Mouse (Mus musculus) forebrain, embryonic 16.5 days (tissue): Measurements from ENCODE around the gene Gm45234. TPM values are rescaled to one million over a fixed set of nuclear protein-coding genes. Genes with fewer than 3 reads are reported as not detected.
A peak's percentile ranks its signal among the peaks of the same experiment; 100 is the strongest.
"Not testable (repeated sequence)": the region's sequence is repeated elsewhere in the genome, so short reads cannot be mapped to it uniquely, and the experiment has no call there.

Source experiments
- ATAC-seq: fragments of 200-750 bp; cut with Nextera tagmentation; 2 replicates; pipeline ENCODE4 v1.8.0; 2017; ENCODE audit warnings: mild to moderate bottlenecking, moderate library complexity
- H3K27ac ChIP-seq: fragments of 300-500 bp; sonication (generic); 2 replicates; pipeline ENCODE4 v1.5.1; 2014; ENCODE audit warnings: low read length, control low read depth
- H3K27me3 ChIP-seq: fragments of 300-500 bp; sonication (generic); replicated peaks from 2 replicates; pipeline ENCODE4 v1.6.1; 2014; ENCODE audit warnings: low read length; ENCODE audit not compliant: control insufficient read depth, insufficient read depth
- H3K36me3 ChIP-seq: fragments of 300-500 bp; sonication (generic); 2 replicates; pipeline ENCODE4 v1.6.1; 2014; ENCODE audit not compliant: control insufficient read depth, insufficient read depth
- H3K4me1 ChIP-seq: fragments of 300-500 bp; sonication (generic); replicated peaks from 2 replicates; pipeline ENCODE4 v1.6.1; 2014; ENCODE audit warnings: low read length; ENCODE audit not compliant: control insufficient read depth, insufficient read depth
- H3K4me2 ChIP-seq: fragments of 300-500 bp; sonication (generic); 2 replicates; pipeline ENCODE4 v1.6.1; 2014; ENCODE audit warnings: mild to moderate bottlenecking, low read length, control low read depth
- H3K4me3 ChIP-seq: fragments of 300-500 bp; sonication (generic); replicated peaks from 2 replicates; pipeline ENCODE4 v1.5.1; 2014; ENCODE audit warnings: mild to moderate bottlenecking, low read length, control low read depth
- H3K9ac ChIP-seq: fragments of 300-500 bp; sonication (generic); replicated peaks from 2 replicates; pipeline ENCODE4 v1.6.1; 2014; ENCODE audit warnings: low read depth, low read length, control low read depth
- H3K9me3 ChIP-seq: fragments of 300-500 bp; sonication (generic); 2 replicates; pipeline ENCODE4 v1.6.1; 2016; ENCODE audit warnings: low read length; ENCODE audit not compliant: control insufficient read depth
- WGBS: fragments of 180-500 bp; shearing (Covaris S2); extraction: QIAGEN DNeasy Blood & Tissue Kit; methylation state at CpG from one replicate; pipeline ENCODE4 v1.1.7; 2014; 5-methylcytosine and 5-hydroxymethylcytosine counted together
- polyA plus RNA-seq: library from polyadenylated mRNA; unstranded; fragments of >200 nt; fragmentation: Nextera tagmentation; extraction: Ambion mirVana; gene quantifications from 2 replicates; pipeline ENCODE4 v1.2.1, GENCODE M21; 2015

The Gm45234 gene
- polyA plus RNA-seq: not detected in 2 replicates

GRCm38 (mm10) chr6:124755831-124756595 lies at the start of gene Gm45234, which contains the start of gene Atn1:
Gene Gm45234, minus strand, starts transcription at chr6:124756021.
Gene Atn1, minus strand, starts transcription at chr6:124756524.
- H3K27ac ChIP-seq: peak within 1 kb of the TSS; percentile 95
- peak within 1 kb of the TSS; percentile 64 for H3K4me3 ChIP-seq
- WGBS: 0% methylated on average over 36 of the region's 100 CpGs
- H3K36me3 ChIP-seq: no peaks in the 10 kb centered on the region
- peak within 1 kb of the TSS; percentile 57 for H3K4me2 ChIP-seq
- H3K9me3 ChIP-seq: no peaks in the 10 kb centered on the region
- H3K27me3 ChIP-seq: no peaks in the 10 kb centered on the region
- ATAC-seq: peak; percentile 57
- H3K9ac ChIP-seq: peak within 1 kb of the TSS; percentile 82
- H3K4me1 ChIP-seq: peaks cover 43% of the 10 kb centered on the region

- no peaks in the 10 kb centered on the region for H3K9me3 ChIP-seq
- H3K9ac ChIP-seq: no peak overlapping the region
- ATAC-seq: no peak
- H3K4me3 ChIP-seq: no peak overlapping the region
- no peaks in the 10 kb centered on the region for H3K27me3 ChIP-seq
- no peak overlapping the region for H3K27ac ChIP-seq
- 87% methylated on average over 3 of the region's 3 CpGs for WGBS
- H3K4me2 ChIP-seq: no peak overlapping the region
- peaks cover 19% of the 10 kb centered on the region for H3K4me1 ChIP-seq
- H3K36me3 ChIP-seq: no peaks in the 10 kb centered on the region
Measured at GRCm38 (mm10) chr6:124804341-124804740, 48.5 kb upstream of the Gm45234 start.

DNA sequence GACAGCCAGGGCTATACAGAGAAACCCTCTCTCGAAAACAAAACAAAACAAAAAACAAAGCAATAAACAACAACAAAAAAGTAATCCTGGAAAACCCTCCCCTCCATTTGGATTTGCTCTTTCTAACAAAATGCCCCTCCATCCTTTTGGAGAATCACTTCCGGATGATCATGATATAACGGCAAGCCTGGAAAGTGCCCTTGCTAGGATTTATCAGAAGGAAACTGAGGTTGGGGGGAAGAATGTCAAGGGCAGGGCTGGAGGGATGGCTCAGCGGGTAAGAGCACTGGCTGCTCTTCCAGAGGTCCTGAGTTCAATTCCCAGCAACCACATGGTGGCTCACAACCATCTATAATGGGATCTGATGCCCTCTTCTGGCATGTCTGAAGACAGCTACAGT lies 47.9 kb upstream of the Gm45234 start:
- peaks cover 12% of the 10 kb centered on the region for H3K4me1 ChIP-seq
- not testable (repeated sequence) for H3K4me3 ChIP-seq
- WGBS: 97% methylated on average over 4 of the region's 4 CpGs

GRCm38 (mm10) chr6:124803061-124803460 lies 47.2 kb upstream of the Gm45234 start:
- H3K4me2 ChIP-seq: no peak overlapping the region
- no peak overlapping the region for H3K27ac ChIP-seq
- no peaks in the 10 kb centered on the region for H3K27me3 ChIP-seq
- no peak overlapping the region for H3K4me3 ChIP-seq
- H3K9ac ChIP-seq: no peak overlapping the region
- ATAC-seq: no peak
- no peaks in the 10 kb centered on the region for H3K9me3 ChIP-seq
- 72% methylated on average over 3 of the region's 3 CpGs for WGBS
- peaks cover 11% of the 10 kb centered on the region for H3K4me1 ChIP-seq
- no peaks in the 10 kb centered on the region for H3K36me3 ChIP-seq

More for the DNA sequence above, 47.9 kb upstream of the Gm45234 start:
- H3K9ac ChIP-seq, H3K9me3 ChIP-seq, H3K27me3 ChIP-seq, H3K27ac ChIP-seq, H3K36me3 ChIP-seq, ATAC-seq, H3K4me2 ChIP-seq: not testable (repeated sequence)

- H3K4me3 ChIP-seq, H3K36me3 ChIP-seq, H3K27ac ChIP-seq, H3K27me3 ChIP-seq, H3K4me2 ChIP-seq, H3K9ac ChIP-seq, ATAC-seq, H3K9me3 ChIP-seq: not testable (repeated sequence)
- H3K4me1 ChIP-seq: peaks cover 11% of the 10 kb centered on the region
- WGBS: 16% methylated on average over 6 of the region's 9 CpGs
Measured at GRCm38 (mm10) chr6:124802400-124802799, 46.6 kb upstream of the Gm45234 start.

DNA sequence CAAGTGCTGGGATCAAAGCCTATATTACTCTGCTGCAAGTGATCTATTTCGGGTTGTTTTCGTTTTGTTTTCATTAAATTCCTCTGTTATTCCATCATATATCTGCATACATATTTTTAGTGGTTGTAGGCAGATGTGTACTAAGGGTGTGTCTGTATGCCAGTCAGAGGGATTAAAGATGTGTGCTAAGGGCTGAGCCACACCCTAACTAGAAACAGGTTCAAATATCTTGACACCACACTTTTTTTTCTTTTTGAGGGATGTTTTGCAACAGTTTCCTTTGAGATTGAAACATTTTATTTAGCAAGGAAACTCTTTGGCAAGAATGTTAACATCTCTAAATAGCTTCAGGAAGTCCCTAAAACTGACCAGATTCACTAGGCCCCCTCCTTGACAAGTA lies 40.4 kb upstream of the Gm45234 start:
- Histone ChIP-seq H3K27ac (no peak overlapping the region), H3K9ac (no peak overlapping the region), H3K4me3 (no peak overlapping the region), H3K9me3 (no peaks in the 10 kb centered on the region), H3K27me3 (no peaks in the 10 kb centered on the region), H3K36me3 (no peaks in the 10 kb centered on the region), H3K4me2 (no peak overlapping the region), H3K4me1 (no peaks in the 10 kb centered on the region)
- ATAC-seq: no peak
- WGBS: 85% methylated on average over 2 of the region's 2 CpGs

- no peak overlapping the region for H3K4me3 ChIP-seq
- no peak overlapping the region for H3K27ac ChIP-seq
- H3K27me3 ChIP-seq: no peaks in the 10 kb centered on the region
- no peaks in the 10 kb centered on the region for H3K36me3 ChIP-seq
- no peaks in the 10 kb centered on the region for H3K4me1 ChIP-seq
- ATAC-seq: no peak
- no peak overlapping the region for H3K4me2 ChIP-seq
- no peak overlapping the region for H3K9ac ChIP-seq
- 49% methylated on average over 4 of the region's 4 CpGs for WGBS
- H3K9me3 ChIP-seq: no peaks in the 10 kb centered on the region
Measured at GRCm38 (mm10) chr6:124795781-124796180, 40.0 kb upstream of the Gm45234 start.

DNA sequence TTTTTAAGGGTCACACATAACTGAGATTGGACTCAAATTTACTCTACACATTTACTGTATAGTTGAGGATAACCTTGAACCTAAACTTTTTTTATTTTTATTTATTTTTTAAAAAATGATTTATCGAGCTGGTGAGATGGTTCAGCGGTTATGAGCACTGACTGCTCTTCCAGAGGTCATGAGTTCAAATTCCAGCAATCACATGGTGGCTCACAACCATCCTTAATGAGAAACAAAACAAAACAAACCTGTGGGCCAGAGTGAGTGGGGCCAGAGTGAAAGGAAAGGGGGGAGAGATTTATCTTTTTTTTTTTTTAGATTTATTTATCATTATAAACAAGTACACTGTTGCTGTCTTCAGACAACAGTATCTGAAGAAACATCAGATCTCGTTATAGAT lies 36.1 kb upstream of the Gm45234 start:
- Histone ChIP-seq H3K4me2 (no peak overlapping the region), H3K9ac (no peak overlapping the region), H3K4me1 (no peaks in the 10 kb centered on the region), H3K36me3 (no peaks in the 10 kb centered on the region), H3K4me3 (no peak overlapping the region), H3K27ac (no peak overlapping the region), H3K9me3 (no peaks in the 10 kb centered on the region), H3K27me3 (no peaks in the 10 kb centered on the region)
- WGBS: 89% methylated on average over 3 of the region's 3 CpGs
- ATAC-seq: no peak

DNA sequence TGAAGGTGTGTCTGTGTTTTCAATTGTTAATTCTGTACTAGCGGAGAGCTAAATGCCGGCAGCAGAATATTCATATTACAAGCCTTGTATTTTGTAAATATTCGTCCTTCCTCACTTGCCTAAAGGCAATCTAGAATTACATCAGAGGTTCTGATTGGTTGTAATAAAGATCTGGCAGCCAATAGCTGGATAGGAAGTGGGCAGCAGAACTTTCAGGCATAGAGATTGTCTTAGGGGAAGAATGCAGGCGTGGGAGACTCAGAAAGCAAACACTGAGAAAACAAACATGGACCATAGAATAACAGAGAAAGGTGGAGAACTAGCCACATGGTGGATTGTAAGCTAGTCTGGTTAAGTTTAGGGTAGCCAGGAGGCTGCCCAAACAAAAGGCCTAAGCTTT lies 34.3 kb upstream of the Gm45234 start:
- Histone ChIP-seq H3K4me3 (no peak overlapping the region), H3K36me3 (no peaks in the 10 kb centered on the region), H3K4me1 (no peaks in the 10 kb centered on the region), H3K27me3 (no peaks in the 10 kb centered on the region), H3K27ac (no peak overlapping the region), H3K4me2 (no peak overlapping the region), H3K9me3 (no peaks in the 10 kb centered on the region), H3K9ac (no peak overlapping the region)
- ATAC-seq: no peak
- 70% methylated on average over 4 of the region's 4 CpGs for WGBS
